Mouse (Mus musculus) embryo, embryonic 11 days (tissue): Measurements from ENCODE around the gene Slit3.

Experiments
- DNase-seq: peaks from one replicate; pipeline ENCODE4 v3.0.0-alpha.2; 2015

Slit3 gene

DNA sequence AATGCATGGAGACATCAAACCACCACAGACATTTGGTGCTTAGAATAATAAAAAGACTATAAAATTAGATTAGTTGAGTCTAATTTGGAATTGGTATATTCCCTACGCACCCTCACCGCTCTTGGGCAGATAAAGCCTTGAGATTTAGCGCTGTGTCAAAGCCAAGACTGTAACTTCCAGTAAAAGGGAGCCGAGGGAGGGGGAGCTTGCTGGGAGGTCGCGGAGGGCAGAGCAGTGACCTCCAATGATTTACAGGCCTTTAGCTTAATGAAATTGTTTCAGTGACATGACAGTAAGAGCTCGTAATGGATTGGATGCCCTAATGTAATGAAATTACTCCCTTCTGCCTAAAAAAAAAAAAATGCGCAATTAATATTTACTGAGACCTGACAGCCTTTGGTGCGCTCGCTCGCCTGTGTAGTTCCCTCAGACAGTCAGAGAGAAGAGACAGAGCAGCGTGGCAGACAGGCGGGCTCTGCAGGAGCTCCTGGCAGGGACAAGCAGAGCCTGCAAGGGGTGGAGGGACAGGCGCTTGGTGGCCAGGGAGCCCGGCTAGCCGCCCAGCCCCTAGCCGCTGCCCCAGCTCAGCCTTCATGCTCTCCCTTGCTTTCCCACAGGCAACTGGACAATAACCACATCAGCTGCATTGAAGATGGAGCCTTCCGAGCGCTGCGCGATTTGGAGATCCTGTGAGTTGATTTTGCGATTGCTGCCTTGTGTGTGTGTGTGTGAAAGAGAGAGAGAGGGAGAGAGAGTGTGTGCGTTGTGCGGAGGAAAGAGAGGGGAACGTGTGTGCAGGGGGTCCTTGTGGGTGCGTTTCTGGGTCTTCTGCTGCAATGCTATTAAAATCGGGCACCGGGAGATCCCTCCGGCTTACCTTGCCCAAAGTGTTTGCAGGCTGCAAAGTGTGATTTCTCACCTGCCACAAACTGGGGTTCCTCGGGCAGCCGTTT is 423.4 kb downstream of the Slit3 start:
- peak; percentile 65 for DNase-seq

GRCm38 (mm10) chr11:35546081-35546822 is 425.2 kb downstream of the Slit3 start:
- no peak for DNase-seq

- no peak for DNase-seq
Measured at GRCm38 (mm10) chr11:35550036-35550435, 429.0 kb downstream of the Slit3 start.

DNA sequence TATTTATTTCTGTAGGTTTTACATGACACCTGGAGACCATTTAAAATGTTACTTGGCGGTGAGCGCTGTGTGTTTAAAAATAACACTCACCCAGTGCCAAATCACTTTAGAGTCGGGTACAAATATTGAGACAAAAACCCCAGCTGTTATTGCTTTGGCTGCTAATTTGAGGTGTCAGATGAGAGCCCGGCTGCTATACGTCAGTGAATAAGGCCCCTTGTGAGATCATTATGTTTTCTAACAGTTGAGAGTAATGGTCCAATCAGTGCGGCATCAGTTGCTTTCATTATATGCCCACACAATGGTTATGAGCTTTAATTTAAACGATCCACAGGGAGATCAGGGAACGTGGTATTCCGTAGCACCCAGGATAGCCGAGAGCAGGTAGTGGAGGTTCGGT is 435.2 kb downstream of the Slit3 start:
- no peak for DNase-seq

GRCm38 (mm10) chr11:35557476-35557875 is 436.5 kb downstream of the Slit3 start:
- DNase-seq, result no peak

DNA sequence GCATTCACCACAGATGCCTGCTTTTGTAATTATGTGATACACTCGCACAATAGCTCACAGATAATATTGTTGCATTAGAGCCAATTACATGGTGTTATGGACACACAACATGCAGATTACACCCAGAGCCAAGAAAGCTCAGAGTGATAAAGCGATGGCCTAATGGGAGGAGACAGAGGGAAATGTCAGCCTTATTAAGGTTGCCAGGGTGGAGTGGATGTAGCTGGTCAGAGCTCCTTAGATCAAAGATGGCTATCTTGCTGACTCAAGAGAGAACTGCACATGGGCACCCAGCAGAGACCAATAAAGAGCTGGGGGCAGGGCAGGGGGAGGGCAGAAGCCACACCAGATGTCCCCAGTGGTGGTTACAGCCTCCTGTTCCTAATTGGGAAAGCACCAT is 437.3 kb downstream of the Slit3 start:
- DNase-seq, result no peak

DNA sequence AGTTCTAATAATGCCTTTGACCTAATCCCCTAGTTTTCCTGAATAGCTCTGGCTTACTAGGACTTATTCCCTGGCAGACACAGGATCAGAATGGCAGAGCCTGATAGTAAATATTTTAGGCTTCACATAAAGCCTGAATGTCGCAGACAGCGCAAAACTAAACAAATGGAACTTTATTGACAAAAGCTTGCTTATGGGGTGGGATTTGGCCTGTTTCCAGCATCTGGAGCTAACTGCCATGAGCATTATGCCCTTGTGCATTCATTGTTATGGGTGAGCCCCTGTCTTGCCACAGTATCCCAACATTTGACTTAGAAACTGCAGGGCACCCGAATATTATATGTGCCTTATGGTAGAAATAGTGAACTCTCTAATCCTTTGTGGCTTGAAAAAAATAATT is 438.4 kb downstream of the Slit3 start:
- DNase-seq, result no peak

GRCm38 (mm10) chr11:35561760-35562159 is 440.7 kb downstream of the Slit3 start:
- no peak for DNase-seq

DNA sequence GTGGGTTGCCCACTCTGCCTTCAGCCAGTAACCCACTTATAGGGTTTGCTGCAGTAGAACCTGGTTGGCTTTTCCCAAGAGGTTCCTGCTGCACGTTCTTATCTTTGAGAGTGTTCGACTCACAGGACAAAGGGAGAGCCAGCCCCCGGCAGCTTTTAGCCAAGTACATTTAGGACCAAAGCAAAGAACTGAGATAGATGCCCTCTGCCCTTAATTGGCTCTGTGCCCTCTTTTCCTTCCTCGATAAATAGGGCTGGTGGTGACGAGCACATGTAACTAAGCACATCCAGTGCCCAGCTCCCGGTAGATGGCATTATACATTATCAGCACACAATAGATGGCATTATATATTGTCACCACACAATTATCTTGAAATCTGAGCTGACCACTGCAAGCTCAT is 444.3 kb downstream of the Slit3 start:
- DNase-seq, result no peak

DNA sequence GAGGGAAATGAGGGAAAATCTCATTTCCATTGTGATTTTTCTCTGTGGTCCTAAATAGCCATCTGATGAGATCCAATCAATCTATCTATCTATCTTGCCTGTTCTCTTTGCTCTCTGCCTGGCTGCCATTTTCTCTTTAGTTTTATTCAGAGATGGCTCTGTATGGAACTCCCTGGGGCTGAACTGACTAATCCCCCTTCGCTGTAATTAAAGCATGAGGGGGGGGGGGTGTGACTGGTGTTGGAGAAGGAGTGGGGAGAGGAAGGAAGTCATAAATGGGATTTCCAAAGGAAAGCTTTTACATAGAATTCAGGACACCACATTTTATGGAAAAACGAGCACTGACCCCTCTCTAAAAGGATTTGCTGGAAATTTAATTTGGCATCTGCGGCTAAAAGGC is 445.7 kb downstream of the Slit3 start:
- no peak for DNase-seq

DNA sequence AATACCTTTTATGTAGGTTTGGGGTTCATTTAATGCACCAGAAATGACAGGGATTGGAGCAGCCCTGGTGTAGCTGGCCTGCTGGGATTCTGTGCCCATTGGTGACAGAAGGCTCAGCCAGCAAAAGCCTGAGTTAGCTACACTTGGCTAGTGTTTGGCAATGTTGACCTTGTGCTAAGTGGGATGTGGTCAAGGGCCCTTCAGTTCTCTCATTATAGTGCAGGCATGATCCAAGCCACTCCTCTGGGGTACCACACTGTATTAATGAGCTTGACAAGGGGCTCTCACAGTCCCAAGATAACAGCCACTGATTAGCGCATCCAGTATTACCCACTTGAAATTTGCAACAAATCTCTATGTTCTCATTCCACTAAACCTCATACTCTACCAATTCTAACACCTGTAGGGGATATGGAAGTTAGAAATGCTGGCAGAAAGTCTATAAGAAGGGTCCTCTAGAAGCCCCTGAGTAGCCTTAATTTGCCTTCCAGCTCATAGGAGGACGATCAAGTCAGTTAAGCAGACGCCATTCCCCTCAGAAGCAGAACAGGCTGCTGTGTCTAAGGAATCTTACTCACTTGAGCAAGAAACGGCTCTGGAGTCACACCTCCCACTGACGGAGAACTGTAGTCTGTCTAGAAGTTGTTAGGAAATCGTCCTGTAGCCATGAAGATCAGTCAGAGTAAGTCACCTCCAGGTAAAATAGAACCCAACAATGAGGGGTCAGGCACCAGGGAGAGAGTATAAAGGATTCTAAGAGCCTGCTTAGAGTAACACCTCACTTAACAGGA is 448.3 kb downstream of the Slit3 start:
- DNase-seq, result no peak

DNA sequence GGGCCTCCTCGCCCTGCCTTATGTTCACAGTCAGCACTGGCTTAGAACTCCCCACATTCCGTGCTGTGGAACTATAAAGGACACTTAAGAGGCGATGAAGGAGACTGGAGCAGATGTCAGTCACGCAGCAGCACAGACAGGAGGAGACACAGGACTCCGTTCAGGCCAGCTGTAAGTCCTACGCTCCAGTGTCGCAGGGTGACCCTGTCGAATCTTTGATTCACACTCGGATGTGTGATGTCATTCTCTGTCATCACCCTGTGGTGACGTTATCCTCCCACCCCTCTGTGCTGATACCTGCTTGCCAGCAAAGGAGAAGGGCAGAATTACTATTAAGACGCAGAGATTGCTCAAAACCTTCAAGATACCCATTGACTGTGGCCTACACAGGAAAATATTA is 448.9 kb downstream of the Slit3 start:
- DNase-seq, result no peak

GRCm38 (mm10) chr11:35571910-35572309 is 450.9 kb downstream of the Slit3 start:
- no peak for DNase-seq

DNA sequence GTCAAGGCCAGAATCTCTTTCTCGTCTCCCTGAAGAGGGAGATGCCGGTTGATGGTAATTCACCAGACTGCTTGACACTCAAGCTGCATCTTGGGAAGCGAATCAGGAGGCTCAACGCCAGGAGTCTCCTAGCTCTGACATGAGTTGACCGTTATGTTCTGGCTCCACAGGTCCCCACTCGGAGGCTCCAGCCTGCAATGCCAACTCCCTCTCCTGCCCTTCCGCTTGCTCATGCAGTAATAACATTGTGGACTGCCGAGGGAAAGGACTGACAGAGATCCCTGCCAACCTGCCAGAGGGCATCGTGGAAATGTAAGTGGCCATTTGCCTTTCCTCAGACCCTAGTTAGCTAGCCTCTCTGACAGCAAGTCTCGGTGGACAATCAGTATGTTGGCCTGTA is 457.8 kb downstream of the Slit3 start:
- no peak for DNase-seq

GRCm38 (mm10) chr11:35582591-35582990 is 461.6 kb downstream of the Slit3 start:
- no peak for DNase-seq

GRCm38 (mm10) chr11:35583633-35584032 is 462.6 kb downstream of the Slit3 start:
- DNase-seq, result no peak

GRCm38 (mm10) chr11:35587174-35587959 is 466.3 kb downstream of the Slit3 start:
- no peak for DNase-seq

DNA sequence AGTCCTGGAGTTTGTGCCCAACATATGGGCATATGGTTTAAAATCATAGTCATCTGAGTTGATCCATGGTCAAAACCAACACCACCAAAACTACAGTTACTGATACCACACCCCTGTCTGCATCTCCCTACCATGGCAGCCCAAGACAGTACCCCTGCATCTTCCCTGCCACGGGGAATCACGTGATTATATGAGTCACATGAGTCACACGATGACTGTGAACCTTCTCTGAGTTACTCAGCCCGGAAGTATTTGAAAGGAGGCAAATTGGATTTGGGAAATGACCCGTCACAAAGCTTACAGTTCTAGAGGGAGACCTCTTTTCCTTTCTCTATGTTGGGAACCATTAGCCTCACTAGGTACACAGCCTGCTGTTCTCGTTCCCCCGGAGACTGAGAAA is 468.9 kb downstream of the Slit3 start:
- no peak for DNase-seq

- DNase-seq, result peak; percentile 15
Measured at GRCm38 (mm10) chr11:35593146-35594034, 472.4 kb downstream of the Slit3 start.

DNA sequence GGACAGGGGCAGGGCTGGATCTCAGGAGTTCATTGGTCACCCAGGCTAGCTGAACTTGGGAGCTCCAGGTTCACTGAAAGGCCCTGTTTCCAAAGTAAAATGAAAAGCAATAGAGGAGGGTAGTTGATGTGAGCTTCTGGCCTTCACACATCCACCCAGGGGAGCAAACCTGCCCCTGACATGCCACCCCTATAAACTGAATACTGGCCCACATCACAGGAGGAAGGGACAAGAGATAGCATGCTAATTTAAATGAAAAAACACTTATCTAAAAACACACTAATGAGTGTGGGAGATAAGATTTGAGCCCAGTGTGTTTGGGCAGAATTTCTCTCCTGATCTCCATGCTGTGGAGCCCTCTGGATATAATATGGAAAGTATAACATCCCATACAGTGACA is 475.0 kb downstream of the Slit3 start:
- no peak for DNase-seq

DNA sequence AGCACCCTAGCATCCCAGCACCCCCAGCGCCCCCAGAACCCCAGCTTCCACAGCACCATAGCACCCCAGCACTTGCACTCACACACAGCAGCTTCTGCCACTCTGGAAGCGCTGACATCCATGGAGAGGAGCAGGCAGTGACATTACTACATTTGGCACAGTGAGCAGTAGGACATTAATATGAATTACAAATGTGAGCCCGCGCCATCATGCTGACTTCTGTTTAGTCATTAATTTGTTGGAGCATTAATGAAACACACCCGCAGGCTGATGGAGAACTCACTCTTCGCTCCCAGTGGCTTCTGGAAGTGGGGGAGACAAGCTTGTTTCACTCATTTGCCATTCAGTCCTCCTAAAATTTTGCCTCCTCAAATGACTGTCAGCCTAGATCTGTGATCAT is 476.9 kb downstream of the Slit3 start:
- DNase-seq, result no peak
